Mouse (Mus musculus) brain, embryonic 14.5 days (tissue): Measurements from ENCODE around the gene Ints5. TPM values are rescaled to one million over a fixed set of nuclear protein-coding genes. Genes with fewer than 3 reads are reported as not detected.

Source experiments
- DNase-seq: peaks from one replicate; pipeline ENCODE4 v3.0.0-alpha.2; 2011; ENCODE audit warnings: low read depth
- CTCF ChIP-seq: fragments of 200-500 bp; IDR thresholded peaks from 2 replicates; pipeline ENCODE4 v1.5.1; 2012; ENCODE audit warnings: inconsistent platforms, mild to moderate bottlenecking, moderate library complexity, borderline replicate concordance; ENCODE audit not compliant: insufficient read depth, insufficient read length; ENCODE audit errors: extremely low read depth
- POLR2A ChIP-seq: fragments of 200-500 bp; IDR thresholded peaks from 2 replicates; pipeline ENCODE4 v1.6.1; 2012; ENCODE audit warnings: mild to moderate bottlenecking, inconsistent platforms, borderline replicate concordance; ENCODE audit not compliant: poor library complexity, insufficient read depth, insufficient read length, severe bottlenecking; ENCODE audit errors: extremely low read depth
- polyA plus RNA-seq: library from polyadenylated mRNA; depleted of rRNA; stranded (reverse); fragments of >200 nt; gene quantifications from 2 replicates; pipeline ENCODE4 v1.2.3, GENCODE M21; 2012; rRNA removed

Gene Ints5
- polyA plus RNA-seq, 1 experiment, result 31.4 TPM

DNA sequence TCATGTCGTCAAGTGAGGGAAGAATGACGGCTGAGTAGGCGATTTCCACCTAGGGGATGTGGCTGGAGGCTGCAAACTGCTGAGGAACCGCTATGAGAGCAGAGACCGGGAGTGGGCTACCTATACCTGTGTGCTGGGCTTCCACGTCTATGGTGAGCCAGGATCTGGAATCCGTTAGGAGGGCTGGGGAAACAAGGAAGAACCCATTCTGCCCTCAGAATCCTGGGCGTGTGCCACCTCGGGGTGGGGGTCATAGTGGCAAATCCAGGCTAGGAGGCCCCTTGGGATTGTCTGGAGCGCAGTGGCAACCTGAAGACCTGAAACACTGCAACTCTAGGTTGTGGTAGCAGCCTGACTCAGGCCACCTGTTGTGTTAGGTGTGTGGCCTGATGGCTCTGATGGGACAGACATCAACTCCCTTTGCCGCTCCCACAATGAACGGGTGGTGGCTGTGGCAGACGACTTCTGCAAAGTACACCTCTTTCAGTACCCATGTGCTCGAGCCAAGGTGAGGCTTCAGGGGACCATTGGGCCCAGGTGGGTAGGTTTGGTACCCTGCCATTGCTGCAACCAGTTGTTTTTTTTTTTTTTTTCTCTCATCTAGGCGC lies 47.8 kb downstream of the Ints5 start:
- no peak for DNase-seq
- TF ChIP-seq POLR2A (no peak), CTCF (no peak)

DNA sequence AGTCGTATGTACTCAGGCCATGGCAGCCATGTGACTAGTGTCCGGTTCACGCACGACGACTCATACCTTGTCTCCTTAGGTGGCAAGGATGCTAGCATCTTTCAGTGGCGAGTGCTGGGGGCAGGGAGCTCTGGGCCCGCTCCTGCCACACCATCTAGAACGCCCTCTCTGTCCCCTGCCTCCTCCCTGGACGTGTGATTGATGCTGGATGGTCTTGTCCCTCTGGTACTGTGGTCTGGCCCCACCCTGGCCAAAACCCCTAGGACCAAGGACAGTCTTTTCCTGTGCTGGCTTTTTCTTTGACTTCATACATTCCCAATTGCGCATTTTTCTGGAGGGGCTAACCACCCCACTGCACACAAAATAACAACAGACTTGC lies 48.3 kb downstream of the Ints5 start:
- no peak for DNase-seq
- no peak for TF ChIP-seq CTCF
- no peak for TF ChIP-seq POLR2A

DNA sequence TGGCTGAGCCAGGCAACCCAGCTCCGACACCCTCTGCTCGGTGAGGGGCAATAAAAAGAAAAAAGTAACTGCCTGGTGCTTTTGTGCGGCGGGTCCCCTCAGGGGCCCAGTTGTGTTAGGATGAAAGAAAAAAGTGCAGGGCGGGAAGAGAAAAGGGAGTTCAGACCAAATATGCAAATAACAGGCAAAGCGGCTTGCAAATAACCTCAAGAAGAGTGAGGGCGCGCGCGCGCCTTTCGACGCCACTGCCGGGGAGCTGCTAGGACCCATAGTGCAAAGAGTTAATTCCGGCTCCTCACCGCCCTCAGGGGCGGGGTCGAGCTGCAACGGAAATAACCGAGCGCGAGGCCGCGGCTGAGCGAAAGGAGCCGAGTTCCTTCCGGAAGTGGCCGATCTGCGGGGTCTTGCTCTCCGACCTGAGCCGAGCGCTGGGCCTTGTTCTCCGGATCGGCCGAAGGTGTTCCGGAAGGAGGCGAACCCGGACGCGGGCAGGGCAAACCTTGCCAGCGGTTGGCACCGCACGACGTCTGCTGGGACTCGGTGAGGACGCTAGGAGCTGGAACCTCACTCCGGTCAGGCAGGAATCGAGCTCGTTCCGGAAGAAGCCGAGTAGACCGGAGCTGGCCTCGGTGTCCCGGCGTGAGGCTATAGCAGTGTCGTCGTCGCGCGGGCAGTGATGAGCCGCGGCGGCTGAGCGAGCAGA lies 48.9 kb downstream of the Ints5 start, which contains the start of gene Mta2:
Mta2 (plus strand) TSS at position 361 of the 703 bp plus-strand sequence.
- peak; percentile 99 for DNase-seq
- TF ChIP-seq POLR2A, result peak; percentile 20; the same call in 1 of the 2 replicates
- no peak for TF ChIP-seq CTCF

DNA sequence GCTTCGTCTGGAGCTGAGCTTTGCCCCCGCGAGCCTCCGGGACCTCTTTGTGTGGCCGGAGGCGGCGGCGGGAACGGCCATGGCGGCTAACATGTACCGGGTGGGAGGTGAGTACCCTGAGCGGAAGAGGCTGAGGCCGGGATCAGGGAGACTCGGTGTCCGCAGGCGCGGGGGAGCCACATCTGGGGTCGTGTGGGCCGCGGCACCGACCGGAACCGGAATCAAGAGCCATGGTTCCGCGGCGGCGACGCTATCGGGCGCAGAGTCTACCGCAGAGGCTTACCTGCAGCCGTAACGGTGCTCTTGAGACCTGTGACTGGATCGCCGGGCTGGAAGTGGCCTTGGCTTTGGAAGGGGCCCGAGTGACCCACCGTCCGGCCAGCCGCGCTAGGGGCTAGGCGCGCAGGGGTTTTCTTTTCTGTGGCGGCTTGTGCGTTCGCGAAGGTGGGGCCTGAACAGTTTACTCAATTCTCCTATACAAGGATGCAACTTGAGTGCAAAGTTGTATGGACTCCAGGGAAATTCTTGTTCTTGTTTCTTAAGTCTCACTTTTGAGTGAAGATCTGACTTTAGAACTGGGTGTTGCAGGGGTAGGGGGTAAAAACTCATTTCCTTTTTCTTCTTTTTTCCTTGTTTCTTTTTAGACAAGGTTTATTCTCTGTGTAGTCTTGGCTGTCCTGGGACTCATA lies 49.6 kb downstream of the Ints5 start:
- DNase-seq, result no peak
- TF ChIP-seq CTCF (no peak), POLR2A (no peak)

DNA sequence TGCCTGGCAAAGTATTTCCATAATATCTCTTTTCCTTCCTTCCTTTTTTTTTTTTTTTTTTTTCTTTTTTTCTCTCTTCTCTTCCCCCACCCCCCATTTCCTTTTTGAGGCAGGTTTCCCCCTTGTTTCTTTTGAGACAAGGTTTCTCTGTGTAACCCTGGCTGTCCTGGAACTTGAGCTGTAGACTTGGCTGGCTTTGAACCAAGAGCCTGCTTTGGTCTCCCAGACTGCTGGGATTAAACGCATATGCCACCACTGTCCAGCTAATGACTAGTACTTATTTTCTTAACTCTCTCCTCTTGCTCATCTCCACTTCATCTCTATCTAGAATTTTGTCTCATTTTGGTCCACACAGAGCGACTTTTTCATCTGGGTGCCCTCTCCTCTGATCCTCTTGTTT lies 50.2 kb downstream of the Ints5 start:
- no peak for TF ChIP-seq CTCF
- TF ChIP-seq POLR2A, result no peak
- DNase-seq, result no peak

DNA sequence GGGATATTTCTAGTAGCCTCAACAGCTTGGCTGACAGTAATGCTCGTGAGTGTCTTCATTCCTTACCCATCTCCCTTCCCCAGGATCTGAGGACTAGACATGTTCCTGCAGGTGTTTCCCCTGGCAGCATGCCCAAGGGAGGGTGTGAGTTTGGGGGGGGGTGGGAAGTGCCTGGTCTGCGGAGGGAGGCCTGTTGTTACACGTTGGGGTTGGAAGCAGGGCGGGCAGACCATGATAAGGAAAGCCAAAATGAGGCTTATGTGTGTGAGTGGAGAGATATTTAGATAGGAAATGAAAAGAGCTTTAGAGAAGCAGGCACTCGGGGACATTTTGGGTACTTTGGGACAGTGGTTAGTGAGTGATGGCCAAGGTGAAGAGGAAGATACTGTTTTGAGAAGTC lies 51.3 kb downstream of the Ints5 start:
- TF ChIP-seq POLR2A (no peak), CTCF (no peak)
- peak; percentile 21 for DNase-seq

DNA sequence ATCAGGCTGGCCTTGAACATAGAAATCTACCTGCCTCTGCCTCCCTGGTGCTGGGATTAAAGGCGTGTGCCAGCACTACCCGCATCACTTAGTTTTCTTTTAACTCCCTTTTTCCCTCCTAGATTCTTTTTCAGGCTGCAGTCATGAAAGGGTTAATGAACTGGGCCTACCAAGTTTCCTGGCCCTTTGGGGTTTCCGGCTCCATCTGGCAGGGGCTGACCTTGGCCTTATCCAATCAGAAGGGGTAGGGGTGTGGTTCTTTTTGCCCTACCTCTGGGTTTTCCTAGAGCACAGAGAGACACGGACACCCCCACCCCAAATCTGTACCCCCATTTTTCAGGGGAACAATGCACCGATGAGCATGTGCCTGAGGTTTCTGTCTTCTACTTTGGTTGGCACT lies 51.9 kb downstream of the Ints5 start:
- DNase-seq, result peak; percentile 81
- TF ChIP-seq CTCF, result no peak

DNA sequence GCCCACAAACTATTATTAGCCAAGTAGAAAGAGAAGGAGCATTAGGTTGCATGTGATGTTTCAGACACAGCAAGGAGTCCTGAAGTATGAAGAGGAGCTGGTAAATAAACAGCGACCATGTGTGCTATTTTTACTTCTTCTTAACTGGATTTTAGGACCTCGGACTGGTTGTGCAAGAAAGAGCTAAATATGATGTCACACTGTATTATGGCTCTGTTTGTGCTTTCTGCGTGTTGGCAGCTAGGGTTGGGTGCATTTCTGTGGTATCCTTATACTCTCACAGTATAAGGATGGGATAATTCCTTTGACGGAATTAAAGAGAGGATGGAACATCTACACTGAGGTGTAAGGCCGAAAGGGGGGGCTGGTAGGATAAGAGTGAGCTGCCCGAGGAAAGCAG lies 52.4 kb downstream of the Ints5 start:
- no peak for DNase-seq
- no peak for TF ChIP-seq POLR2A
- no peak for TF ChIP-seq CTCF

DNA sequence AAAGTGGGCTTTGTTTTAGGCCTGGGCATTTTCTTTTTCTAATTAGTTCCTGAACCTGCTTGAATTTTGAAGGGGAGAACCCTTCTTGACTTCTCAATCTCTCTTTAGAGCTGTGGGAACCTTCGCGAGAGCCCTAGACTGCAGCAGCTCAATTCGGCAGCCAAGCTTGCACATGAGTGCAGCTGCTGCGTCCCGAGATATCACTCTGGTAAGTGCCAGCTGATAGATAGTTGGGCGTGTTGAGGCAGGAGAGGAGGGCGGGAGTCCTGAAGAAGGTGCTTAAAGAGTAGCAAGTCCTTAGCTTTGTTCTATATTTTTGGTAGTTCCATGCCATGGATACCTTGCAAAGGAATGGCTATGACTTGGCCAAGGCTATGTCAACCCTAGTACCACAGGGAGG lies 54.1 kb downstream of the Ints5 start:
- TF ChIP-seq POLR2A, result no peak
- no peak for TF ChIP-seq CTCF
- DNase-seq, result no peak

Other genes starting within 250 kb of the Ints5 start
- 1.5 and 2.5 TPM in 2 replicates for gene Chrm1, start 229.2 kb upstream of the Ints5 start, polyA plus RNA-seq
- 147 and 159 TPM in 2 replicates for gene Slc3a2, start 169.6 kb upstream of the Ints5 start, polyA plus RNA-seq
- 57.3 and 65.8 TPM in 2 replicates for gene Wdr74, start 157.2 kb upstream of the Ints5 start, polyA plus RNA-seq
- gene 1700092M07Rik, start 152.3 kb upstream of the Ints5 start, polyA plus RNA-seq, result 1.9 and 2.4 TPM in 2 replicates
- 117 TPM in 2 replicates for gene Stx5a, start 151.6 kb upstream of the Ints5 start, polyA plus RNA-seq
- 176 and 264 TPM in 2 replicates for gene Nxf1, start 135.9 kb upstream of the Ints5 start, polyA plus RNA-seq
- 224 and 402 TPM in 2 replicates for gene Tmem223, start 122.0 kb upstream of the Ints5 start, polyA plus RNA-seq
- 25.4 and 37.6 TPM in 2 replicates for gene Tmem179b, start 118.5 kb upstream of the Ints5 start, polyA plus RNA-seq
- 27.6 and 29.8 TPM in 2 replicates for gene Taf6l, start 106.6 kb upstream of the Ints5 start, polyA plus RNA-seq
- gene Polr2g, start 94.4 kb upstream of the Ints5 start, polyA plus RNA-seq, result 112 and 163 TPM in 2 replicates
- gene Zbtb3, start 90.5 kb upstream of the Ints5 start, polyA plus RNA-seq, result 5.9 and 7.9 TPM in 2 replicates
- gene Ttc9c, start 73.7 kb upstream of the Ints5 start, polyA plus RNA-seq, result 53.6 and 57.3 TPM in 2 replicates
- gene Hnrnpul2, start 73.0 kb upstream of the Ints5 start, polyA plus RNA-seq, result 59.9 and 85.5 TPM in 2 replicates
- 1.1 TPM in 1 of 2 replicates, not detected in the other for gene AC129217.1, start 63.2 kb upstream of the Ints5 start, polyA plus RNA-seq
- 92.6 and 101 TPM in 2 replicates for gene Bscl2, start 55.5 kb upstream of the Ints5 start, polyA plus RNA-seq
- gene Gng3, start 53.8 kb upstream of the Ints5 start, polyA plus RNA-seq, result 187 and 233 TPM in 2 replicates
- 0.90 and 1.4 TPM in 2 replicates for gene Lrrn4cl, start 42.2 kb upstream of the Ints5 start, polyA plus RNA-seq
- 105 and 111 TPM in 2 replicates for gene Ubxn1, start 21.5 kb upstream of the Ints5 start, polyA plus RNA-seq
- gene Uqcc3, start 12.1 kb upstream of the Ints5 start, polyA plus RNA-seq, result 45.4 and 46.9 TPM in 2 replicates
- 5.5 and 6.8 TPM in 2 replicates for gene Lbhd1, start 9.3 kb upstream of the Ints5 start, polyA plus RNA-seq
- not detected in 2 replicates for gene Gm49403, start 9.1 kb upstream of the Ints5 start, polyA plus RNA-seq
- gene 1810009A15Rik, start 4.2 kb upstream of the Ints5 start, polyA plus RNA-seq, result 43.0 and 52.4 TPM in 2 replicates
- gene Gm49416, start 4.1 kb upstream of the Ints5 start, polyA plus RNA-seq, result 0.23 and 0.33 TPM in 2 replicates
- 155 and 182 TPM in 2 replicates for gene Ganab, start 5.1 kb downstream of the Ints5 start, polyA plus RNA-seq
- gene B3gat3, start 27.4 kb downstream of the Ints5 start, polyA plus RNA-seq, result 136 and 174 TPM in 2 replicates
- 2.4 and 2.5 TPM in 2 replicates for gene Rom1, start 36.4 kb downstream of the Ints5 start, polyA plus RNA-seq
- 14.7 and 17.5 TPM in 2 replicates for gene Eml3, start 36.5 kb downstream of the Ints5 start, polyA plus RNA-seq
- 35.1 and 57.9 TPM in 2 replicates for gene Mta2, start 48.9 kb downstream of the Ints5 start, polyA plus RNA-seq
- 25.3 and 31.5 TPM in 2 replicates for gene Tut1, start 60.8 kb downstream of the Ints5 start, polyA plus RNA-seq
- 371 and 527 TPM in 2 replicates for gene Eef1g, start 74.0 kb downstream of the Ints5 start, polyA plus RNA-seq
- gene Ahnak, start 96.3 kb downstream of the Ints5 start, polyA plus RNA-seq, result 2.5 and 6.0 TPM in 2 replicates
- not detected in 2 replicates for gene Scgb1a1, start 195.0 kb downstream of the Ints5 start, polyA plus RNA-seq
- gene Asrgl1, start 242.6 kb downstream of the Ints5 start, polyA plus RNA-seq, result 6.8 and 12.3 TPM in 2 replicates